Mouse (Mus musculus) lung, embryonic 16.5 days (tissue): ENCODE data around the gene Rabep1. TPM values are rescaled to one million over a fixed set of nuclear protein-coding genes. Genes with fewer than 3 reads are reported as not detected.

ENCODE experiments used
- ATAC-seq: fragments of 200-750 bp; cut with Nextera tagmentation; 2 replicates; pipeline ENCODE4 v1.8.0; 2017; ENCODE audit warnings: low read depth, mild to moderate bottlenecking, moderate library complexity
- H3K27ac ChIP-seq: fragments of 300-500 bp; sonication (generic); 2 replicates; pipeline ENCODE4 v1.5.1; 2014; ENCODE audit warnings: mild to moderate bottlenecking, control low read depth, low read length
- H3K27me3 ChIP-seq: fragments of 300-500 bp; sonication (generic); 2 replicates; pipeline ENCODE4 v1.6.1; 2014; ENCODE audit warnings: low read depth, low read length, mixed read lengths; ENCODE audit not compliant: control insufficient read depth, insufficient read depth
- H3K36me3 ChIP-seq: fragments of 300-500 bp; sonication (generic); 2 replicates; pipeline ENCODE4 v1.6.1; 2014; ENCODE audit warnings: low read length; ENCODE audit not compliant: control insufficient read depth, insufficient read depth
- H3K4me1 ChIP-seq: fragments of 300-500 bp; sonication (generic); replicated peaks from 2 replicates; pipeline ENCODE4 v1.6.1; 2014; ENCODE audit warnings: low read length, mixed read lengths; ENCODE audit not compliant: control insufficient read depth, insufficient read depth
- H3K4me2 ChIP-seq: fragments of 300-500 bp; sonication (generic); 2 replicates; pipeline ENCODE4 v1.6.1; 2014; ENCODE audit warnings: low read depth, low read length, control low read depth
- H3K4me3 ChIP-seq: fragments of 300-500 bp; sonication (generic); 2 replicates; pipeline ENCODE4 v1.5.1; 2014; ENCODE audit warnings: mild to moderate bottlenecking, low read length, control low read depth
- H3K9ac ChIP-seq: fragments of 300-500 bp; sonication (generic); 2 replicates; pipeline ENCODE4 v1.6.1; 2014; ENCODE audit warnings: low read length, control low read depth
- H3K9me3 ChIP-seq: fragments of 300-500 bp; sonication (generic); 2 replicates; pipeline ENCODE4 v1.6.1; 2016; ENCODE audit warnings: low read length; ENCODE audit not compliant: control insufficient read depth
- WGBS: fragments of 180-500 bp; shearing (Covaris S2); extraction: QIAGEN DNeasy Blood & Tissue Kit; methylation state at CpG from one replicate; pipeline ENCODE4 v1.1.7; 2014; 5-methylcytosine and 5-hydroxymethylcytosine counted together
- polyA plus RNA-seq: library from polyadenylated mRNA; unstranded; fragments of >200 nt; fragmentation: Nextera tagmentation; extraction: Ambion mirVana; gene quantifications from 2 replicates; pipeline ENCODE4 v1.2.1, GENCODE M21; 2015

Gene Rabep1
- polyA plus RNA-seq, 1 experiment from 2014 or later: 30.2 TPM

DNA sequence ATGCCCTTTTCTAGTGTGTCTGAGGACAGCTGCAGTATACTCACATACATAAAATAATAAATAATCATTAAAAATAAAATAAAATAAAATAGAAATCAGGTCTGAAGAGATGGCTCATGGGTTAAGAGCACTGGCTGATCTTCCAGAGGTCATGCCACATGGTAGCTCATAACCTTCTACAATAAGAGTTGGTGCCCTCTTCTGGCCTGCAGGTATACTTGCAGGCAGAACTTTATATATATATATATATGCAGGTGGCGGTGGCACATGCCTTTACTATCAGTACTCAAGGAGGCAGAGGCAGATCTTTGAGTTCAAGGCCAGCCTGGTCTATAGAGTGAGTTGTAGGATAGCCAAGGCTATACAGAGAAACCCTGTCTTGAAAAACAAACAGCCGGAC is 18.4 kb upstream of the Rabep1 start:
- Histone ChIP-seq H3K27me3 (no peaks in the 10 kb centered on the region), H3K36me3 (no peaks in the 10 kb centered on the region), H3K4me1 (peaks cover 6% of the 10 kb centered on the region), H3K4me3 (no peak overlapping the region), H3K9me3 (no peaks in the 10 kb centered on the region), H3K9ac (no peak overlapping the region), H3K27ac (no peak overlapping the region), H3K4me2 (no peak overlapping the region)
- no peak for ATAC-seq
- 74% methylated on average over 2 of the region's 2 CpGs for WGBS

DNA sequence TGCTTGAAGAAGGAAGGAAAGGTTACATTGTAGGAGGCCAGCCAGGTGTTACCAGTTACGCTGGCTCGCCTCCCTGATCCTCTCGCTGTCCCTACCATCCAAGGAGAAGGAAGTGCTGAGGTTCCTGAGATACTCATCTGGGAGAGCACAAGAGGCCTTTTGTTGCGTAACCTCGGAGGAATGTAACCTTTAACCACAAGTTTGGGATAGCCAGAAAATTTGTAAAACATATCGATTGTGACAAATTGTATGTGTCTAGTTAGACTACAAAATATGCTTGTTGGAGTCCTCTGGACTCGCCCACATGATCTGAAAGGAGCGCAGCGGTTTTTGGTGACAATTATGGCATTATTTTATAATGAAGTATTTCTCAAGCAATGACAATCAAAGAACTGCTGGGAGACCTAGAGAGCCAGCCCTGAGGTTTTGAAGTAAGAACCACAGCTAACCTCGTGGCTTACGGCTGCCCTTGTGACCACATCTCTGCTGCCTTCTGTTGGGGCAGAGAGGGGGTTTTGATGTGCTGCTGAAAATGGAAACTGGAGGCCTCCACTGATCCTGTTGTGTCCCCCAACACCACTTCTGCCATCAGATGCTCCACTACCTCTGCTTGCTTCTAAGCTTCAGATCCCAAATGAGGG is 15.5 kb upstream of the Rabep1 start:
- Histone ChIP-seq H3K4me3 (no peak overlapping the region), H3K9me3 (no peaks in the 10 kb centered on the region), H3K36me3 (no peaks in the 10 kb centered on the region), H3K4me2 (no peak overlapping the region), H3K27ac (no peak overlapping the region), H3K4me1 (no peaks in the 10 kb centered on the region), H3K9ac (no peak overlapping the region), H3K27me3 (no peaks in the 10 kb centered on the region)
- ATAC-seq: no peak
- 66% methylated on average over 11 of the region's 11 CpGs for WGBS

DNA sequence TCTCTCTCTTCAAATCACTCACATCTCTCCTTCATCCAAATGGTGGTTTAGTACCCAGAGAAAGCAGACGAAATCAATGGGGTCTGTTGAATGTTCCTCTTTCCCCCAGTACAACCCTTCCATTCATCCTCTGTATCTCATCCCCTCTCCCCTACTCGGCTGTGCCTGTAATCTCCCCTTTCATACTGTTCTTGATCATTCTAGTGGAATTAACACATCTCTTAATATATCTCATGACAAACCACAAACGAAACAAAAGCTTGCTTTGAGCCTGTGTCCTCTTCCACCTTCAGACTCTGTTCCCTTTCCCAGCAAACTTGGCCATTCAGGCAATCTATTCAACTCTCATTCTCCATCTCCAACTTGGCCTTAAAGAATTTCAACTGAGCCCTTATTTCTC is 13.4 kb upstream of the Rabep1 start:
- H3K36me3 ChIP-seq: no peaks in the 10 kb centered on the region
- H3K27ac ChIP-seq: no peak overlapping the region
- H3K9me3 ChIP-seq: no peaks in the 10 kb centered on the region
- ATAC-seq: no peak
- H3K4me2 ChIP-seq: no peak overlapping the region
- H3K4me1 ChIP-seq: no peaks in the 10 kb centered on the region
- WGBS: 68% methylated on average over 3 of the region's 3 CpGs
- no peak overlapping the region for H3K9ac ChIP-seq
- no peaks in the 10 kb centered on the region for H3K27me3 ChIP-seq
- H3K4me3 ChIP-seq: no peak overlapping the region

DNA sequence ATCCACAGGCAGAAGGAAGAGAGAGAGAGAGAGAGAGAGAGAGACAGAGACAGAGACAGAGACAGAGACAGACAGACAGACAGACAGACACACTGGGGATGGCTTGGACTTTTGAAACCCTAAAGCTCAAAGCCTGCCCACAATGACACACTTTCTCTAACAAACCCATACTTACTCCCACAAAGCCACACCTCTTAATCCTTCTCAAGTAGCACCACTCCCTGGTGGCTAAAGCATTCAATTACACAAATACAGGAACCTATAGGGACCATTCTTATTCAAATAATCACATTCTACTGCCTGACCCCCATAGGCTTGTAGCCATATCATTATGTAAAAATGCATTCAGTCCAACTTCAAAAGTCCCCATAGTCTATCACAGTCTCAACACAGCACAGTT is 11.2 kb upstream of the Rabep1 start:
- Histone ChIP-seq H3K27ac (no peak overlapping the region), H3K9ac (no peak overlapping the region), H3K27me3 (no peaks in the 10 kb centered on the region), H3K4me1 (no peaks in the 10 kb centered on the region), H3K4me3 (no peak overlapping the region), H3K4me2 (no peak overlapping the region), H3K9me3 (no peaks in the 10 kb centered on the region), H3K36me3 (no peaks in the 10 kb centered on the region)
- ATAC-seq: no peak

DNA sequence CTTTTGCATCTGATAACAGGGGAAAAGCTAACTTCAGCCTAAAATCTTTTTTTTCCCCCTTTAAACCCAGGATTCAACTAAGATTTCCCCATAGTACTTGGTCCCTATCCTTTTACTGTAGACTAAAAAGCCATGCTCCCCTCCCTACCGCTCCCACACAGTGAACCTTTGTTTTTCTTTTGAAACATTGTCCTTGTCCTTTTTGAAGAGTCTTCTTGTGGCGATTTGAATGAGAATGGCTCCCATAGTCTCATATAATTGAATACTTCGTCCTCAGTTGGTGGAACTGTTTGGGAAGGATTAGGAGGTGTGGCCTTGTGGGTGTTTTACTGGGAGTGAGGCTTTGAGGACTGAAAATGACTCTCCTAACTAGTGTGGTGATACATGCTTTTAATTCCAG is 10.7 kb upstream of the Rabep1 start:
- Histone ChIP-seq H3K4me1 (no peaks in the 10 kb centered on the region), H3K4me3 (no peak overlapping the region), H3K9ac (no peak overlapping the region), H3K27ac (no peak overlapping the region), H3K9me3 (no peaks in the 10 kb centered on the region), H3K36me3 (no peaks in the 10 kb centered on the region), H3K4me2 (no peak overlapping the region), H3K27me3 (no peaks in the 10 kb centered on the region)
- 76% methylated on average over 3 of the region's 3 CpGs for WGBS
- ATAC-seq: no peak

- no peak overlapping the region for H3K9ac ChIP-seq
- no peak overlapping the region for H3K27ac ChIP-seq
- H3K4me1 ChIP-seq: no peaks in the 10 kb centered on the region
- H3K4me3 ChIP-seq: no peak overlapping the region
- WGBS: 38% methylated on average over 6 of the region's 6 CpGs
- no peak for ATAC-seq
- no peaks in the 10 kb centered on the region for H3K36me3 ChIP-seq
- H3K9me3 ChIP-seq: no peaks in the 10 kb centered on the region
- H3K4me2 ChIP-seq: no peak overlapping the region
- no peaks in the 10 kb centered on the region for H3K27me3 ChIP-seq
Observed at GRCm38 (mm10) chr11:70835381-70835831, 9.2 kb upstream of the Rabep1 start.

GRCm38 (mm10) chr11:70837031-70837430 is 7.5 kb upstream of the Rabep1 start:
- no peak overlapping the region for H3K4me3 ChIP-seq
- no peak for ATAC-seq
- H3K4me1 ChIP-seq: no peaks in the 10 kb centered on the region
- no peak overlapping the region for H3K27ac ChIP-seq
- no peaks in the 10 kb centered on the region for H3K27me3 ChIP-seq
- no peaks in the 10 kb centered on the region for H3K36me3 ChIP-seq
- no peak overlapping the region for H3K9ac ChIP-seq
- H3K9me3 ChIP-seq: no peaks in the 10 kb centered on the region
- 88% methylated on average over 3 of the region's 3 CpGs for WGBS
- no peak overlapping the region for H3K4me2 ChIP-seq

GRCm38 (mm10) chr11:70838610-70839009 is 6.0 kb upstream of the Rabep1 start:
- H3K4me3 ChIP-seq: no peak overlapping the region
- H3K9me3 ChIP-seq: no peaks in the 10 kb centered on the region
- H3K27ac ChIP-seq: no peak overlapping the region
- no peaks in the 10 kb centered on the region for H3K27me3 ChIP-seq
- WGBS: 12% methylated on average over 2 of the region's 2 CpGs
- no peak overlapping the region for H3K4me2 ChIP-seq
- H3K9ac ChIP-seq: no peak overlapping the region
- ATAC-seq: no peak
- H3K36me3 ChIP-seq: no peaks in the 10 kb centered on the region
- H3K4me1 ChIP-seq: no peaks in the 10 kb centered on the region

DNA sequence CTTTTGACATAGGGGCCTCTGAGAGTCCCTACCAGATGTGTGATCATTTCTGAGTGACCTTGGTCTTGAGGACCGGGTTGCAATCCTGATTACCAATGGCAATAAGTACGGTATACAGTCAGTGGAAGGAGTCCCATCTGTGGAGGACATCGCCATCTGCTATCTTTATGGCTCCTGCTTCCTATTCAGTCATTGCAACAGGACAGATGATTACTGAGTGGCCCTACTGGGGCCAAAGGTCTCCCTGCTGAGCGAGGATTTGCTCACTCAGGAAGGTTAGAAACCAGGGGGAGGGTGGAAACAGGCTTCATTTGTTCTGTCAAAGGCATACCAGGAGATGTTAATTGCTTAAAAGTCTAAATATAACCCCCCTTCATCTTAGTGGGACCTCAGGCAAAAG is 1.6 kb upstream of the Rabep1 start:
- Histone ChIP-seq H3K27ac (no peak overlapping the region), H3K4me2 (no peak overlapping the region), H3K4me1 (peaks cover 14% of the 10 kb centered on the region), H3K36me3 (no peaks in the 10 kb centered on the region), H3K27me3 (no peaks in the 10 kb centered on the region), H3K9ac (no peak overlapping the region), H3K4me3 (no peak overlapping the region), H3K9me3 (no peaks in the 10 kb centered on the region)
- ATAC-seq: no peak
- WGBS: 60% methylated on average over 4 of the region's 4 CpGs
